Comparison of ENCODE assay signal across 1 mouse cellular context in genomic region chr7:46845978-46846485, GRCm38 (mm10).
TF ChIP-seq lines count a peak whose summit lies in the region.

No protein-coding gene starts in this region.

TF ChIP-seq in MEL, 35 proteins besides CTCF, POLR2A, EP300 and RAD21:
- TF ChIP-seq ZC3H11A (IDR thresholded peaks at IDR 0.05; ENCODE audit: low read depth, low read length): no peak
- no peak for TF ChIP-seq SMC3 (IDR thresholded peaks at IDR 0.05; ENCODE audit: low read depth, low read length)
- no peak for TF ChIP-seq GATA1 (IDR thresholded peaks at IDR 0.05; ENCODE audit: low read depth, low read length)
- TF ChIP-seq GABPA (IDR thresholded peaks at IDR 0.05; ENCODE audit: low read depth, low read length): no peak
- TF ChIP-seq MYC (IDR thresholded peaks at IDR 0.05; ENCODE audit: low read depth, low read length): no peak
- TF ChIP-seq MYB (IDR thresholded peaks at IDR 0.05; ENCODE audit: low read depth, low read length): no peak
- TF ChIP-seq E2F4 (IDR thresholded peaks at IDR 0.05; ENCODE audit: borderline replicate concordance, low read depth, low read length): no peak
- TF ChIP-seq TAL1 (IDR thresholded peaks at IDR 0.05; ENCODE audit: low read length): no peak
- TF ChIP-seq ZKSCAN1 (IDR thresholded peaks at IDR 0.05; ENCODE audit: low read depth, low read length): no peak
- TF ChIP-seq TBP (IDR thresholded peaks at IDR 0.05; ENCODE audit: low read depth, low read length): no peak
- no peak for TF ChIP-seq MEF2A (IDR thresholded peaks at IDR 0.05; ENCODE audit: extremely low read depth, insufficient replicate concordance, low read depth, low read length, poor library complexity, severe bottlenecking)
